13 mouse cellular contexts compared by ENCODE assay signal in genomic region chr14:31575866-31576265, GRCm38 (mm10). TPM values are rescaled to one million over a fixed set of nuclear protein-coding genes. Genes with fewer than 3 reads are reported as not detected.
DNase-seq lines count a peak whose midpoint lies in the region.
"Had no signal": no experiment of that assay in that cellular context is flagged by ENCODE, and none has a peak within 500 bp of the region (broad histone marks: within the 10 kb centered on the region; RNA-seq: fewer than 3 reads in every experiment).

No protein-coding gene starts in this region.

- no peaks in the 10 kb centered on the region for H3K36me3 ChIP-seq in heart, embryonic 10.5 days
- H3K36me3 ChIP-seq: hindbrain, embryonic 10.5 days had no signal

- 62% methylated on average over 9 of the region's 9 CpGs for WGBS in heart, embryonic 10.5 days

- peak overlapping the region; percentile 80 for H3K27ac ChIP-seq in heart, embryonic 10.5 days

- peaks cover 50% of the 10 kb centered on the region for H3K4me1 ChIP-seq in heart, embryonic 10.5 days

- no peaks in the 10 kb centered on the region for H3K9me3 ChIP-seq in heart, embryonic 10.5 days
- H3K9me3 ChIP-seq: hindbrain, embryonic 10.5 days had no signal

- H3K4me3 ChIP-seq in heart, embryonic 10.5 days = peak overlapping the region; percentile 40
- H3K4me3 ChIP-seq: hindbrain, embryonic 10.5 days had no signal

- no peak for DNase-seq in heart, embryonic 10.5 days (ENCODE audit: low spot score)
- no peak for DNase-seq in heart, postnatal 36 days
- DNase-seq in right cerebral cortex, adult 18-20 months = peak; percentile 60
- no peak for DNase-seq in right cerebral cortex, postnatal 4 days
- DNase-seq in left cerebral cortex, postnatal 36 days (ENCODE audit: low spot score in 2 of 2) = peak; percentile 47 to 50
- peak; percentile 69 for DNase-seq in telencephalon, adult 2 months (ENCODE audit: low read depth, low spot score)
- no peak for DNase-seq in kidney, postnatal 4 days
- DNase-seq: cerebellum, adult 11 months; kidney, postnatal 10 days; liver; lung, adult 2 months had no signal

- no peaks in the 10 kb centered on the region for H3K27me3 ChIP-seq in heart, embryonic 10.5 days (ENCODE audit: insufficient read depth, poor library complexity, severe bottlenecking)

- intact Hi-C loops in heart, postnatal 36 days (cut with DNase I) = no loop called here
- intact Hi-C loops in left cerebral cortex, postnatal 36 days (cut with DNase I) = no loop called here

RNA-seq across cellular contexts. Expression of gene Colq, which starts 15.3 kb away (rescaled TPM):
- 3.6 and 6.1 TPM in 2 replicates for polyA plus RNA-seq in heart, embryonic 10.5 days (2016; fragmentation: Nextera tagmentation; extraction: Ambion mirVana)
- 1 to 10 TPM; 6.0 to 9.9 TPM for total RNA-seq in heart, postnatal 36 days (2021)
- total RNA-seq in left cerebral cortex, postnatal 36 days (2021) = 1 to 10 TPM; 1.4 to 2.6 TPM
- total RNA-seq: megakaryocyte progenitor cell, adult 5-6 weeks had no signal

Comparison
In these comparisons a context has a peak if more than half of its experiments do, and no peak if none do; other contexts are left out.
1. DNase-seq: peak in right cerebral cortex, adult 18-20 months (single experiment), left cerebral cortex, postnatal 36 days (2 of 2) and telencephalon, adult 2 months (single experiment); none in heart, embryonic 10.5 days (single experiment), heart, postnatal 36 days (0 of 2), right cerebral cortex, postnatal 4 days (single experiment) and kidney, postnatal 4 days (0 of 2).